Comparison of ENCODE assay signal across 35 mouse cellular contexts in the genomic region with DNA sequence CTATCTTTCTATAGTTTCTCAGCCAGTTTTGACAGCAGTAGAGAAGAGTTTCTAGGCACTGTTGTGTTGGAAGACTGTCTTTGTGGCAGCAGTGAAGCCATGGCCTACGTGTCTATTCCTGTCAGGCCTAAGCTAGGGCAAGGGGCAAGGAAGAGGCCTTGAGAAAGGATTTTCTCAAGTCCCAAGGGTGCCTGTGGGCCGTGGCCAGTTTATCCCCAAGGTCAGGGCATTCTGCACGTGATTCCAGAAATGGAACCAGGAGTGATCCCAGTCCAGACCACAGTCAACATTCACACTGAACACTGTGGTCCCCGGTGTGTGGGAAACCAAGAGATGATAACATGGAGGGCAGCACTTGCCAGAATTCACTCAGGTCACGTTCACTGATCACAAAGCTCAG. TPM values are rescaled to one million over a fixed set of nuclear protein-coding genes. Genes with fewer than 3 reads are reported as not detected.
"Had no signal": no experiment of that assay in that cellular context is flagged by ENCODE, and none has a peak within 500 bp of the region (broad histone marks: within the 10 kb centered on the region; RNA-seq: fewer than 3 reads in every experiment).

No protein-coding gene starts in this region.

- H3K9me3 ChIP-seq: embryonic facial prominence, embryonic 10.5 days; embryonic facial prominence, embryonic 12.5 days; embryonic facial prominence, embryonic 13.5 days; embryonic facial prominence, embryonic 15.5 days; forebrain, embryonic 10.5 days; forebrain, embryonic 12.5 days; forebrain, embryonic 13.5 days; forebrain, embryonic 15.5 days had no signal

- H3K4me1 ChIP-seq: embryonic facial prominence, embryonic 10.5 days; embryonic facial prominence, embryonic 12.5 days; embryonic facial prominence, embryonic 13.5 days; embryonic facial prominence, embryonic 15.5 days; forebrain, embryonic 10.5 days; forebrain, embryonic 12.5 days; forebrain, embryonic 13.5 days; forebrain, embryonic 15.5 days had no signal

- H3K36me3 ChIP-seq: embryonic facial prominence, embryonic 10.5 days; embryonic facial prominence, embryonic 12.5 days; embryonic facial prominence, embryonic 13.5 days; embryonic facial prominence, embryonic 15.5 days; forebrain, embryonic 10.5 days; forebrain, embryonic 12.5 days; forebrain, embryonic 15.5 days had no signal

- H3K27ac ChIP-seq: embryonic facial prominence, embryonic 10.5 days; embryonic facial prominence, embryonic 12.5 days; embryonic facial prominence, embryonic 13.5 days; embryonic facial prominence, embryonic 15.5 days; forebrain, embryonic 10.5 days; forebrain, embryonic 12.5 days; forebrain, embryonic 13.5 days; forebrain, embryonic 15.5 days; gastrocnemius, adult 2 months; heart, adult 2 months had no signal

- ATAC-seq: forebrain, embryonic 13.5 days; forebrain, embryonic 14.5 days; forebrain, embryonic 15.5 days; forebrain, embryonic 16.5 days; forebrain, postnatal 0 days had no signal

- H3K27me3 ChIP-seq: embryonic facial prominence, embryonic 12.5 days; embryonic facial prominence, embryonic 13.5 days; embryonic facial prominence, embryonic 15.5 days; forebrain, embryonic 12.5 days; forebrain, embryonic 13.5 days; forebrain, embryonic 15.5 days had no signal

- DNase-seq: cerebellum, adult 8-10 months; cerebellum, adult 9-10 months; cerebellum, adult 9-11 months; cerebellum, postnatal 10 days; cerebellum, postnatal 25 days; cerebellum, postnatal 36 days; embryo, embryonic 11 days; forebrain, postnatal 0 days; gastrocnemius, adult 2 months; gastrocnemius, postnatal 10 days; gastrocnemius, postnatal 14 days; gastrocnemius, postnatal 25 days; gastrocnemius, postnatal 36 days; heart, adult 18-20 months; heart, adult 2 months had no signal

- H3K9ac ChIP-seq: embryonic facial prominence, embryonic 12.5 days; embryonic facial prominence, embryonic 13.5 days; embryonic facial prominence, embryonic 15.5 days; forebrain, embryonic 12.5 days; forebrain, embryonic 13.5 days; forebrain, embryonic 15.5 days; forebrain, postnatal 0 days had no signal

- H3K4me2 ChIP-seq: embryonic facial prominence, embryonic 12.5 days; embryonic facial prominence, embryonic 13.5 days; embryonic facial prominence, embryonic 15.5 days; forebrain, embryonic 12.5 days; forebrain, embryonic 13.5 days; forebrain, embryonic 15.5 days had no signal

- H3K4me3 ChIP-seq: embryonic facial prominence, embryonic 10.5 days; embryonic facial prominence, embryonic 12.5 days; embryonic facial prominence, embryonic 13.5 days; embryonic facial prominence, embryonic 15.5 days; erythroblast, embryonic 14.5 days; forebrain, embryonic 10.5 days; forebrain, embryonic 12.5 days; forebrain, embryonic 13.5 days; forebrain, embryonic 15.5 days; gastrocnemius, adult 2 months; heart, adult 2 months had no signal

RNA-seq across cellular contexts. Expression of a gene that starts 23.6 kb away (rescaled TPM):
- total RNA-seq: common myeloid progenitor, adult 5-6 weeks; forebrain, postnatal 0 days; gastrocnemius, adult 18-20 months; gastrocnemius, adult 2 months; gastrocnemius, adult 8-10 months; gastrocnemius, postnatal 10 days; gastrocnemius, postnatal 14 days; gastrocnemius, postnatal 25 days; gastrocnemius, postnatal 36 days; granulocyte monocyte progenitor cell, adult 5-6 weeks; heart, adult 18-20 months; heart, adult 2 months; heart, adult 8-10 months had no signal
- polyA plus RNA-seq: embryonic facial prominence, embryonic 10.5 days; embryonic facial prominence, embryonic 11.5 days; embryonic facial prominence, embryonic 12.5 days; embryonic facial prominence, embryonic 13.5 days; embryonic facial prominence, embryonic 14.5 days; embryonic facial prominence, embryonic 15.5 days; erythroblast, embryonic 14.5 days; forebrain, embryonic 10.5 days; forebrain, embryonic 11.5 days; forebrain, embryonic 12.5 days; forebrain, embryonic 13.5 days; forebrain, embryonic 16.5 days; gonadal fat pad, adult 2 months; heart, adult 2 months had no signal
